Mouse (Mus musculus) midbrain, embryonic 10.5 days (tissue): ENCODE measurements at regions not wholly inside any gene's neighbourhood (a gene's known extent, or its start where the extent isn't known, plus 50 kb on each side); places are given as distances from the start of the nearest gene placed in this dataset.

Experiments
- DNase-seq: peaks from one replicate; pipeline ENCODE4 v3.0.0-alpha.2; 2017; ENCODE audit warnings: low spot score
- H3K27ac ChIP-seq: fragments of 300-500 bp; sonication (generic); replicated peaks from 2 replicates; pipeline ENCODE4 v1.5.1; 2016; ENCODE audit warnings: mild to moderate bottlenecking
- H3K27me3 ChIP-seq: fragments of 300-500 bp; sonication (generic); 2 replicates; pipeline ENCODE4 v1.6.1; 2016; ENCODE audit warnings: low read depth, mild to moderate bottlenecking; ENCODE audit not compliant: poor library complexity, severe bottlenecking
- H3K36me3 ChIP-seq: fragments of 300-500 bp; sonication (generic); 2 replicates; pipeline ENCODE4 v1.6.1; 2016; ENCODE audit warnings: mild to moderate bottlenecking, moderate library complexity
- H3K4me1 ChIP-seq: fragments of 300-500 bp; sonication (generic); 2 replicates; pipeline ENCODE4 v1.6.1; 2016
- H3K4me3 ChIP-seq: fragments of 300-500 bp; sonication (generic); 2 replicates; pipeline ENCODE4 v1.5.1; 2016; ENCODE audit warnings: mild to moderate bottlenecking, moderate library complexity
- H3K9me3 ChIP-seq: fragments of 300-500 bp; sonication (generic); replicated peaks from 2 replicates; pipeline ENCODE4 v1.6.1; 2016; ENCODE audit warnings: mild to moderate bottlenecking
- WGBS: fragments of 180-500 bp; shearing (Covaris S2); methylation state at CpG from one replicate; pipeline ENCODE4 v1.1.7; 2016; 5-methylcytosine and 5-hydroxymethylcytosine counted together

GRCm38 (mm10) chr1:189584831-189585230 lies 103.1 kb downstream of the Cenpf start:
- DNase-seq, result no peak
- Histone ChIP-seq H3K36me3 (no peaks in the 10 kb centered on the region), H3K27ac (no peak overlapping the region), H3K4me3 (no peak overlapping the region), H3K4me1 (peaks cover 11% of the 10 kb centered on the region), H3K27me3 (no peaks in the 10 kb centered on the region), H3K9me3 (no peaks in the 10 kb centered on the region)
- 78% methylated on average over 3 of the region's 3 CpGs for WGBS

DNA sequence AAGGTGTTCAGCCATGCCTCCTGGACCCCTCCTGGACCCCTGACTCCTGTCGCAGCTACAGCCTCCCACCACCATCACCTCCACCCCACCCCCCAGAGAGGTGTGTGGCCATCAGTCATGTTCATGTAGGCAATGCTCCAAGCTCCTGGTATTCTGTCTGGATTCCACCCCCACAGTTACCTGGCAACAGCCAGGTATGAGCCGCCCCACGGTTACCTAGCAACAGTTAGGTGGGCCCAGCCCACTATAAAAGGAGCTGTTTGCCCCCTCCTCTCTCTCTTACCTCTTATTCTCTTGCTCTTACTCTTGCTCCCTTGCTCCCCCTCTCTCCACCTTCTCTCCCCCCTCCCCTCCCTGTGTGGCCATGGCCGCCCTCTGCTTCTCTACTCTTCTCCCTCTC lies 106.5 kb downstream of the Cenpf start:
- H3K4me1 ChIP-seq, result peaks cover 11% of the 10 kb centered on the region
- H3K4me3 ChIP-seq, result no peak overlapping the region
- no peaks in the 10 kb centered on the region for H3K27me3 ChIP-seq
- no peak for DNase-seq
- no peaks in the 10 kb centered on the region for H3K9me3 ChIP-seq
- WGBS, result 88% methylated on average over 4 of the region's 4 CpGs
- H3K27ac ChIP-seq, result no peak overlapping the region
- no peaks in the 10 kb centered on the region for H3K36me3 ChIP-seq

DNA sequence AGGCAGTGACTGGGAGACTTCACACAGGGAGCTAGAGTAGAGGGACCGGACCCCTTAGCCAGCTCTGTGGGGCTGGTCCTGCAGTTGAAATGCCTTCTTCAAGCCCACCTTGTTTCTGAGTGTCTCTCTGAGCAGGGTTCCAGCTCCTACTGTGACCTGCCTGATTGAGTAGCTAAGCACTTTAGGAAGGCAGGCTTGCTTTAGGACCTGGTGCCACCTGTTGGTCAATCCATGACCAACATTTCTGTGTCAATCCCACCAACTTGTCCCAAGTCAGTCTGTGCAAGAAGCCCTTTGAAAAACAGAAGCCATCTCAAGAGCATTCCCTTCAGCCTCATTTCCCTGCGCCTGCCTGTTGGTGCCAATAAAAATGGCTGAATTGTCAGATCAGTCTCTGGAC lies 108.5 kb downstream of the Cenpf start:
- 72% methylated on average over 2 of the region's 2 CpGs for WGBS
- DNase-seq, result peak; percentile 44
- no peaks in the 10 kb centered on the region for H3K27me3 ChIP-seq

GRCm38 (mm10) chr1:189576311-189577002 lies 111.4 kb downstream of the Cenpf start:
- WGBS, result 71% methylated on average over 11 of the region's 11 CpGs
- no peak overlapping the region for H3K27ac ChIP-seq
- no peak overlapping the region for H3K4me3 ChIP-seq
- peaks cover 8% of the 10 kb centered on the region for H3K4me1 ChIP-seq
- DNase-seq, result no peak
- H3K27me3 ChIP-seq, result no peaks in the 10 kb centered on the region
- no peaks in the 10 kb centered on the region for H3K9me3 ChIP-seq
- no peaks in the 10 kb centered on the region for H3K36me3 ChIP-seq

More for the DNA sequence above, 108.5 kb downstream of the Cenpf start:
- no peak overlapping the region for H3K27ac ChIP-seq
- H3K4me1 ChIP-seq, result peaks cover 15% of the 10 kb centered on the region
- H3K4me3 ChIP-seq, result no peak overlapping the region
- no peaks in the 10 kb centered on the region for H3K36me3 ChIP-seq
- H3K9me3 ChIP-seq, result no peaks in the 10 kb centered on the region

GRCm38 (mm10) chr1:189575525-189576240 lies 112.2 kb downstream of the Cenpf start:
- DNase-seq, result no peak
- 89% methylated on average over 10 of the region's 10 CpGs for WGBS
- Histone ChIP-seq H3K27ac (no peak overlapping the region), H3K4me3 (no peak overlapping the region), H3K36me3 (no peaks in the 10 kb centered on the region), H3K9me3 (no peaks in the 10 kb centered on the region), H3K27me3 (no peaks in the 10 kb centered on the region), H3K4me1 (peaks cover 4% of the 10 kb centered on the region; the same call in 1 of the 2 replicates)

- 56% methylated on average over 7 of the region's 7 CpGs for WGBS
- H3K27me3 ChIP-seq, result no peaks in the 10 kb centered on the region
- no peaks in the 10 kb centered on the region for H3K36me3 ChIP-seq
- H3K4me1 ChIP-seq, result 0 out of 2 replicates have a peak, but pooled peaks cover 2% of the 10 kb centered on the region
- H3K27ac ChIP-seq, result no peak overlapping the region
- no peak overlapping the region for H3K4me3 ChIP-seq
- DNase-seq, result no peak
- H3K9me3 ChIP-seq, result no peaks in the 10 kb centered on the region
Measured at GRCm38 (mm10) chr1:189566491-189566890, 121.4 kb downstream of the Cenpf start.

- Histone ChIP-seq H3K36me3 (no peaks in the 10 kb centered on the region), H3K27me3 (no peaks in the 10 kb centered on the region), H3K4me3 (no peak overlapping the region), H3K27ac (no peak overlapping the region), H3K9me3 (no peaks in the 10 kb centered on the region), H3K4me1 (0 out of 2 replicates have a peak, but pooled peaks cover 1% of the 10 kb centered on the region)
- no peak for DNase-seq
- 93% methylated on average over 12 of the region's 12 CpGs for WGBS
Measured at GRCm38 (mm10) chr1:189561831-189562230, 126.1 kb downstream of the Cenpf start.

- Histone ChIP-seq H3K4me1 (no peaks in the 10 kb centered on the region), H3K36me3 (no peaks in the 10 kb centered on the region), H3K27me3 (no peaks in the 10 kb centered on the region), H3K27ac (no peak overlapping the region), H3K9me3 (peaks cover 5% of the 10 kb centered on the region; the same call in 1 of the 2 replicates), H3K4me3 (no peak overlapping the region)
- WGBS, result 54% methylated on average over 10 of the region's 10 CpGs
- DNase-seq, result no peak
Measured at GRCm38 (mm10) chr1:189560576-189560975, 127.3 kb downstream of the Cenpf start.

DNA sequence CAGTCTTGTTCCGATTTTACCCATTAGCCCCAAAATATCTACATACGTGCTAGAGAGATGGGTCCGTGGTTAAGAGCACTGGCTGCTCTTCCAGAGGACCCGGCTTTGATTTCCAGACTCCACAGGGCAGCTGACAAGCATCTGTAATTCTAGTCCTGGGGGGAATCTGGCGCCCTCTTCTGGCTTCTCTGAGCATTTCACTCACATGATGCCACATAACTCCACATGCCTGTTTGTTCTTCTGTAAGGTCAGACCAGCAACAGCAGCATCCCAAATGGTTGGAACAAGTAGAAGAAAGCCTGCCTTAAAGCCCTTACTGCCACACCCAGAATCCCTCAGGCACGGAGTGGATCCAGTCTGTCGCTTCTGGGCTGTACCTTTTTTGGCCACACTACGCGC lies 137.0 kb downstream of the Cenpf start:
- Histone ChIP-seq H3K4me1 (no peaks in the 10 kb centered on the region), H3K4me3 (no peak overlapping the region), H3K9me3 (peaks cover 5% of the 10 kb centered on the region; the same call in 1 of the 2 replicates), H3K27me3 (no peaks in the 10 kb centered on the region), H3K27ac (no peak overlapping the region), H3K36me3 (no peaks in the 10 kb centered on the region)
- WGBS, result 86% methylated on average over 9 of the region's 9 CpGs
- DNase-seq, result no peak

DNA sequence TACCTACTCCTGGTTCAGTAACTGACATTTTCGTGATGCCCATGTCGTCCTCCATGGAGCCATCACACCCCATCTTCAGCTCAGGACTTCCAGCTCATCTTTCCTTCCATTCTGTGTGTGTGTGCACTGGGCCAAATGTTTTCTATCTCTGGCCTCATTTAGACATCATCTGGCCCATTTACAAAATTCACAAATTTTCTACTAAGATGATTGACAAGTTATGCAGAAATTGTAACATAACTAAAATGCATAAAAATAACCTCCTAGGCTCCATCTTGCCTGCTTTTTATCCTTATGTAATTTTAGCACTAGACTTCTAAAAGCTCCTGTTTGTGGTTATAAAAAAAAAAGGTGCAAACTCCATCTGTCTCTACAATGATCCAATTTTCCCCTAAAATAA lies 130.8 kb upstream of the Kcnk2 start:
- no peaks in the 10 kb centered on the region for H3K9me3 ChIP-seq
- H3K27ac ChIP-seq, result no peak overlapping the region
- H3K4me3 ChIP-seq, result no peak overlapping the region
- DNase-seq, result no peak
- no peaks in the 10 kb centered on the region; the same call in 1 of the 2 replicates for H3K4me1 ChIP-seq
- WGBS, result 99% methylated on average over 2 of the region's 2 CpGs
- H3K36me3 ChIP-seq, result no peaks in the 10 kb centered on the region
- no peaks in the 10 kb centered on the region for H3K27me3 ChIP-seq

DNA sequence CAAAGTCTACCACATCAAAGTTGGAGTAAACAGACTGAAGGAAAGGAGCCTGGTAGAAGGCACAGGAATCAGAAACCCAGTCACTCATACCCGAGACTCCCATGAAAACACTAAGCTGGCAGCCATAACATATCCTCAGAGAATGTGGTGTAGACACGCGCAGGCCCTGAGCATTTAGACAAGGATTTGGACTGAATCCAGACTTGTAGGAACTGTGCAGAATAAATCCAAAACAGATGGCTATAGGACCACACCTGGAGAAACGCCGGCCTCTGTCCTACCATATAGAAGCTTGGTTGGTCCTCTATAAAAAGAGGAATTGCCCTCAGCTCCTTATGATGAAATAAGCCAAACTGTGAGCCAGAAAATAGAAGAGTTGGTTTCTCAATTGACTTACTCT lies 124.3 kb upstream of the Kcnk2 start:
- 88% methylated on average over 5 of the region's 5 CpGs for WGBS

DNA sequence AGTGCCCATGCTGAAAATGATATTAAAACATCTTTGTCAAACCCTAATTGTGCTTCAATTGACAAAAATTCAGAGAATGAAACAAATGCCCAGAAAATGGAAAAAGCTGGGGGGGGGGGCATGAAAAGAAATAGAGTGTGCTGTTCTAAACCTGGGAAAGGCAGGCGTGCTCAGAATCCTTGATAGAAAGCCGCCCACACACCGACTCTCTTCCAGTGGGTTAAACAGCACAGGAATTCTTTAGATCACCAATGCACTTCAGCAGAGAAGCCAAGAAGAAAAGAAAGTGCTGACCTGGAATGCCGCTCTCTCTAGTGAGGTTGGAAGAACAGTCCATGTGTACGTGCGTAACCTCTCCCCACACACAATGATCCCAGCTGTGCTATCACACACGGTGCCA lies 113.4 kb upstream of the Kcnk2 start:
- Histone ChIP-seq H3K36me3 (no peaks in the 10 kb centered on the region), H3K4me3 (no peak overlapping the region), H3K27me3 (no peaks in the 10 kb centered on the region), H3K27ac (no peak overlapping the region), H3K9me3 (no peaks in the 10 kb centered on the region), H3K4me1 (0 out of 2 replicates have a peak, but pooled peaks cover 3% of the 10 kb centered on the region)
- DNase-seq, result no peak
- WGBS, result 90% methylated on average over 7 of the region's 7 CpGs

More for the DNA sequence above, 124.3 kb upstream of the Kcnk2 start:
- H3K27me3 ChIP-seq, result no peaks in the 10 kb centered on the region
- no peaks in the 10 kb centered on the region for H3K9me3 ChIP-seq
- H3K4me3 ChIP-seq, result no peak overlapping the region
- H3K36me3 ChIP-seq, result no peaks in the 10 kb centered on the region
- no peak for DNase-seq
- H3K4me1 ChIP-seq, result no peaks in the 10 kb centered on the region; the same call in 1 of the 2 replicates
- H3K27ac ChIP-seq, result no peak overlapping the region

GRCm38 (mm10) chr1:189513358-189513757 lies 111.3 kb upstream of the Kcnk2 start:
- 71% methylated on average over 4 of the region's 4 CpGs for WGBS
- no peak for DNase-seq
- no peaks in the 10 kb centered on the region for H3K27me3 ChIP-seq
- no peak overlapping the region for H3K27ac ChIP-seq
- 0 out of 2 replicates have a peak, but pooled peaks cover 3% of the 10 kb centered on the region for H3K4me1 ChIP-seq
- peaks cover 9% of the 10 kb centered on the region; the same call in 1 of the 2 replicates for H3K9me3 ChIP-seq
- H3K36me3 ChIP-seq, result no peaks in the 10 kb centered on the region
- no peak overlapping the region for H3K4me3 ChIP-seq
